Comparison of ENCODE assay signal across 24 mouse cellular contexts in genomic region chr11:33921451-33921850, GRCm38 (mm10). TPM values are rescaled to one million over a fixed set of nuclear protein-coding genes. Genes with fewer than 3 reads are reported as not detected.
A peak's percentile ranks its signal among the peaks of the same experiment; 100 is the strongest.
DNase-seq lines count a peak whose midpoint lies in the region; ATAC-seq and TF ChIP-seq lines count a peak whose summit lies in the region.
"Had no signal": no experiment of that assay in that cellular context is flagged by ENCODE, and none has a peak within 500 bp of the region (broad histone marks: within the 10 kb centered on the region; RNA-seq: fewer than 3 reads in every experiment).

No protein-coding gene starts in this region.

- no peak overlapping the region for H3K4me3 ChIP-seq in forebrain, embryonic 15.5 days
- no peak overlapping the region for H3K4me3 ChIP-seq in thymus, adult 2 months (ENCODE audit: control insufficient read depth, insufficient read depth, low read length)
- H3K4me3 ChIP-seq: embryonic facial prominence, embryonic 15.5 days; hindbrain, embryonic 13.5 days; midbrain, embryonic 10.5 days; neural tube, embryonic 15.5 days had no signal

- H3K4me2 ChIP-seq in forebrain, embryonic 15.5 days (replicated peaks) = no peak overlapping the region
- H3K4me2 ChIP-seq: embryonic facial prominence, embryonic 15.5 days; hindbrain, embryonic 13.5 days; neural tube, embryonic 15.5 days had no signal

- no peak overlapping the region for H3K27ac ChIP-seq in forebrain, embryonic 15.5 days (replicated peaks)
- no peak overlapping the region for H3K27ac ChIP-seq in thymus, adult 2 months (ENCODE audit: control insufficient read depth, insufficient read depth, low read length)
- H3K27ac ChIP-seq: embryonic facial prominence, embryonic 15.5 days; hindbrain, embryonic 13.5 days; macrophage; midbrain, embryonic 10.5 days; neural tube, embryonic 15.5 days; stomach, postnatal 0 days had no signal

- 70% methylated on average over 13 of the region's 13 CpGs for WGBS in forebrain, embryonic 15.5 days
- 91% methylated on average over 13 of the region's 13 CpGs for WGBS in thymus, adult 2 months

- TF ChIP-seq CTCF in thymus, adult 2 months (IDR thresholded peaks at IDR 0.05; ENCODE audit: borderline replicate concordance, control insufficient read depth, extremely low read depth, insufficient read depth, low read length, poor library complexity) = no peak

- H3K9me3 ChIP-seq in forebrain, embryonic 15.5 days = no peaks in the 10 kb centered on the region
- H3K9me3 ChIP-seq: embryonic facial prominence, embryonic 15.5 days; hindbrain, embryonic 13.5 days; midbrain, embryonic 10.5 days; neural tube, embryonic 15.5 days had no signal

- no peaks in the 10 kb centered on the region for H3K27me3 ChIP-seq in forebrain, embryonic 15.5 days
- H3K27me3 ChIP-seq in thymus, adult 2 months (ENCODE audit: control insufficient read depth, insufficient read depth, low read length) = no peaks in the 10 kb centered on the region
- H3K27me3 ChIP-seq: embryonic facial prominence, embryonic 15.5 days had no signal

- peak; percentile 37 for DNase-seq in testis, postnatal 10 days (ENCODE audit: low spot score)
- DNase-seq in testis, postnatal 14 days (ENCODE audit: low spot score) = no peak
- DNase-seq in kidney, adult 9 months = peak; percentile 13
- DNase-seq in kidney, postnatal 14 days = peak; percentile 9
- no peak for DNase-seq in thymus, adult 2 months
- DNase-seq in left cerebral cortex, adult 11 months (ENCODE audit: low spot score) = no peak
- DNase-seq: adrenal gland, postnatal 10 days; B cell, adult 2 months; cerebellum, adult 18-20 months; cerebellum, postnatal 36 days; embryo, embryonic 11 days; gastrocnemius, postnatal 10 days; heart, adult 18-20 months; thymus, postnatal 14 days had no signal

- TF ChIP-seq POLR2A in thymus, adult 2 months (IDR thresholded peaks at IDR 0.05; ENCODE audit: control insufficient read depth, extremely low read depth, insufficient read depth, low read length, poor library complexity) = no peak

- H3K4me1 ChIP-seq in forebrain, embryonic 15.5 days = peaks cover 8% of the 10 kb centered on the region; the same call in 1 of the 2 replicates
- peaks cover 5% of the 10 kb centered on the region for H3K4me1 ChIP-seq in thymus, adult 2 months (replicated peaks; ENCODE audit: control insufficient read depth, insufficient read depth, low read length)
- H3K4me1 ChIP-seq: embryonic facial prominence, embryonic 15.5 days had no signal

- no peaks in the 10 kb centered on the region for H3K36me3 ChIP-seq in forebrain, embryonic 15.5 days
- H3K36me3 ChIP-seq in thymus, adult 2 months (ENCODE audit: control insufficient read depth, insufficient read depth, low read length) = no peaks in the 10 kb centered on the region
- H3K36me3 ChIP-seq: embryonic facial prominence, embryonic 15.5 days; hindbrain, embryonic 13.5 days; midbrain, embryonic 10.5 days; neural tube, embryonic 15.5 days had no signal

- H3K9ac ChIP-seq in forebrain, embryonic 15.5 days (replicated peaks) = no peak overlapping the region
- H3K9ac ChIP-seq: embryonic facial prominence, embryonic 15.5 days; hindbrain, embryonic 13.5 days; neural tube, embryonic 15.5 days had no signal

- no peak for ATAC-seq in forebrain, embryonic 15.5 days (replicated peaks)
- ATAC-seq: activated CD4-positive, CD25-positive, alpha-beta regulatory T cell, adult 4 months; forebrain, embryonic 14.5 days; midbrain, embryonic 16.5 days had no signal

RNA-seq across cellular contexts. Expression of gene Kcnmb1, which starts 41.4 kb away (rescaled TPM):
- 0.11 and 0.15 TPM in 2 replicates for polyA plus RNA-seq in forebrain, embryonic 15.5 days (2015; fragmentation: Nextera tagmentation; extraction: Ambion mirVana)
- 0.45 and 0.50 TPM in 2 replicates for polyA plus RNA-seq in thymus, adult 2 months (2012; rRNA removed)
- polyA plus RNA-seq: macrophage had no signal

Comparison
In these comparisons a context has a peak if more than half of its experiments do, and no peak if none do; other contexts are left out.
1. DNase-seq: peak in testis, postnatal 10 days (single experiment), kidney, adult 9 months (single experiment) and kidney, postnatal 14 days (single experiment); none in testis, postnatal 14 days (single experiment), thymus, adult 2 months (single experiment) and left cerebral cortex, adult 11 months (single experiment).